Mouse (Mus musculus) gastrocnemius, adult 18-20 months (tissue): ENCODE measurements at regions not wholly inside any gene's neighbourhood (a gene's known extent, or its start where the extent isn't known, plus 50 kb on each side); places are given as distances from the start of the nearest gene placed in this dataset.

Source experiments
- DNase-seq: peaks from one replicate; pipeline ENCODE4 v3.0.0; 2021; ENCODE audit warnings: low spot score

DNA sequence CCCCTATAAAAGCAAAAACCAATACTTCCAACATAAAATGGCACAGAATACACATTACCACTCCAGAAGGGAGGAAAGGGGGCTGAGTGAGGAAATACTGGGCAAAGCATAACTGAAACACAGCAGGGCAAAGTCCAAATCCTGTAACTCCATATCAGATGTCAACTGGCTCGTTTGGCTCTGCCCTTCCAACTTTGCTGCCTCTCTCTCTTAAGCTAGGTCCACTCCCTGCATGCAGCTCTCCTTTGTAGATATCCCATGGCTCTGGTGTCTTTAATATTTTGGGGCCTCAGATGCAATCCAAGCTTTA lies 319.9 kb downstream of the H2al1j start:
- DNase-seq, result no peak

DNA sequence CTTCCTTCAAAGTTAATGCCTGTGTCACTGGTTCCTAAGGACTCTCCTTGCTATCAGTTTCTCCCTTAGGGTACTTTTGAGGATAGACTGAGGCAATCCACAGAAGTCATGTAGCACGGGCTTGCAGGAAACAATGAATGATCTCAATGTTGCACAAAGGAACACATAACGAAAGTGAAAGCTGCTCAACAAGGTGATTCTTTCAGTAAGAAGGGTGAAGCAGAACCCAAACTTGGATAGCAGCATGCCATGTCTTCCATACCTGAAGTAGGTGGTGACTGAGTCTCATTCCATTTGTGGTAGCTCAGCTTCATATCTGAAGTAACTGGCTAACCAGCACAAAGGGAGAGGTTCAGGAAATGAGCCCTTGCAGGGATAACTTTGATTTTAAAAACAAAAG lies 325.7 kb downstream of the H2al1j start:
- DNase-seq, result no peak

GRCm38 (mm10) chrX:11654976-11655375 lies 327.4 kb downstream of the H2al1j start:
- no peak for DNase-seq

- no peak for DNase-seq
These were observed 327.8 kb downstream of the H2al1j start for GRCm38 (mm10) chrX:11655466-11655865.

DNA sequence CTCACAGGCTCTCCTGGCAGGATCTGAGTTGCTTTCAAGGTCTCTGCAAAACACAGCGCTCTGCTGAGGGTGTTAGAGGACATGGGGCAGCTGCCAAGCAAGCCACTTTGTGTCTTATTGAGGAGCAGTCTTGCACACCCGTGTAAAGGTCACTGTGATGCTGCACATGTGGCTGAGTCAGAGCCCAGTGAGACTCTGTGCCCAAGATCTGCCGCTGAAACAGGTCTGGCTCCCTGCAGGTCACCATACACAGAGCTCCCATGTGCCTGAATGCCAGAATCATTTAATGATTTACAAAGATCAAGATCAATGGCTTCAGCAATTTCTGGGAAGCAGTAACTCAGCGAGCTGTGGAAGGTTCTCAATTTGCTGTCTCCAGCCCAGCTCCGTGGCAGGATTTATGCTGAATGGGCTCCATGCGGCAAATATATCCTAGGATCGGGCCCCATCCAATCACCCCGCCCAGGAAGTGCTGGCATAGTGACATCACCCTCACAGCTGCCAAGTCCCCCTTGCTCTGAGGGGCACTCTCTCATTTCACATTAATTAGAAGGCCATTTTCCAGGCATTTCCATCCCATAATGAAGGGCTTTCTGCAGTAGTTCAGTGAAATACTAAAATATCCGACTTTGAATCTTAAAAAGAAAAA lies 330.1 kb downstream of the H2al1j start:
- DNase-seq, result no peak

GRCm38 (mm10) chrX:11663187-11663829 lies 335.7 kb downstream of the H2al1j start:
- DNase-seq, result peak; percentile 66

- DNase-seq, result peak; percentile 51
These were observed 336.9 kb downstream of the H2al1j start for GRCm38 (mm10) chrX:11664330-11665061.

- no peak for DNase-seq
These were observed 337.7 kb downstream of the H2al1j start for GRCm38 (mm10) chrX:11665077-11665974.

GRCm38 (mm10) chrX:11666517-11666916 lies 338.9 kb downstream of the H2al1j start:
- DNase-seq, result no peak

GRCm38 (mm10) chrX:11671805-11672204 lies 344.2 kb downstream of the H2al1j start:
- no peak for DNase-seq

DNA sequence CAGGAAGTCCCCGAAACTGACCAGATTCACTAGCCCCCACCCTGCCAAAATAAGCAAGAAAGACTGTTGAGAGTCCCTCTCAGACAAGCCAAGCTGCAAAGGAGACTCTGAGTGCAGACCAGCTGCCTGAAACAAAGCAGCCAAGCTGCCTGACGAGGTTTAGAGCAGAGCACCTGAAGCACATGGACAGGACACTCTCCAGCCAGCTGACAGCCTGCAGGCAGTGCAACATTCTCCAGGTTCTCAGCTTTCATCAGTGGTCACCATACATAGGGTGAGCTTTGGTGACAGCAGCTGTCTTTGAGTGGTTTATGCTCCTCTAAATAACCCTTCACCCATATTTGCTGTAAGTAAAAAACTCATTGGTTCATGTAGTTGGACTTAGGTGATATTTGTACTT lies 350.5 kb downstream of the H2al1j start:
- no peak for DNase-seq

DNA sequence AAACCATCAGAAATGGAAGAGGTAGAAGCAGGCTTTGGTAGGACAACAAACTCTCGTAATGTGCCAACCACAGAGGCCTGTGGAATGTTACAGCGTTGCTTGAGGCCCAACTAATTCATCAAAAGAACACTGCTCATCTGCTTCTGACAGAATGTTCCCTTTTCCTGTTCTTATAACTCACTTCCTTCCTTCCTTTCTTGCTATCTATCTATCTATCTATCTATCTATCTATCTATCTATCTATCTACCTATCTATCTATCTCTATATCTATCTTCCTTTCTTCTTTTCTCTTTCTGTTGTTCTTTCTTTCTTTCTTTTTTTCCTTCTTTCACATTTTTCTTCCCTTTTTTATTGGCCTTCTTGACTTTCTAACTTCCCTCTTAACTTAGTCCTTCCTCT lies 353.7 kb downstream of the H2al1j start:
- no peak for DNase-seq

GRCm38 (mm10) chrX:11689989-11690405 lies 362.4 kb downstream of the H2al1j start:
- no peak for DNase-seq

- no peak for DNase-seq
These were observed 362.8 kb downstream of the H2al1j start for GRCm38 (mm10) chrX:11690446-11690845.

DNA sequence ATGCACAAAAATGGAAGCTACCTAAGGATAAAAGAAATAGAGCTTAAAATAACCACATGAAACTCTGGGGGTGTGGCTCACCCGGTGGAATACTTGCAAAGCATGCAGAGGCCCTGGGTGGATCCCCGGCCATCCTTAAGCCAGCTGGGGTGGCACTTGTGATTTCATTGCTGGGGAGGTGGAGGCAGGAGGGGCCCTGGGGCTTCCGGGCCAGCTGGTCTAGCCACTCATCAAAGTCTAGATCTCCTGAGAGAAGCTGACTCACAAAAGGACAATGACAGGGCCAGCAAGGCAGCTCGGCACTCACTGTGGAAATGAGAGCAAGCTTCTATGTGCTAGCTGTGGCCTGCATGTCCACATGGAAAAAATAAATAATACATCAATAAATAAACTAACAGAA lies 363.4 kb downstream of the H2al1j start:
- no peak for DNase-seq

- DNase-seq, result no peak
These were observed 368.9 kb downstream of the H2al1j start for GRCm38 (mm10) chrX:11696565-11696964.

- DNase-seq, result no peak
These were observed 373.5 kb downstream of the H2al1j start for GRCm38 (mm10) chrX:11701095-11701494.

DNA sequence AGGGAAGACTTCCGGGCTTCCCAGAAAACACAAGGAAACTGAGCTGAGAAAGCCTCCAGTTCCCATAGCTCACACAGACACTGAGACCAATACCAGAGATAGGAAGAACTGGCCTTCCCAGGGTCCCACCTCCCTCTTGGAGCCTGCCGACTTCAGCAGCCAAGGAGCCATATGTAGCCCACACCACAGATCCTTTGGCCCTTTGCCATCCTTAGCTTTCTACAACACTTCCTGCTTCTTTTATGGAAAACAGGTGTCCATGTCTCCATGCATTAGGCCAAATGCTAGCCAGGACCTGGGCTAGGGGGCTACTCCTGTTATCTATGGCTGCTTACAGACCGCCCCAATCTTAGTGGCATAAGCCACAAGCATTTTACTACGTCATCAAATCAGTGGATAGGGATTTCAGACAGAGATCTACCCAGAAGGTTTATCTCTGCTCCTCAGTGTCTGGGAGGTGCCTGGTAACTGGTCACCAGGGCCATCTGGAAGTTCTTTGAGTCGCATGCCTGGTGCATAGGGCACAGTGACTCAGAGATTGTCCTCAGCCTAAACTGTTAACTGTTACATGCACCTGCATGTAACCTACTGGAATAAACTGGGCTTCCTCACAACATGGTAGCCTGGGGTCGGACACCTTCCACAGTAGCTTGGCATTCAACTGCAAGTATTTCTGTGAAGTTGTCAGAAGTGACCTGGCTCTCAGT lies 378.4 kb downstream of the H2al1j start:
- no peak for DNase-seq

- no peak for DNase-seq
These were observed 379.7 kb downstream of the H2al1j start for GRCm38 (mm10) chrX:11707330-11707729.

DNA sequence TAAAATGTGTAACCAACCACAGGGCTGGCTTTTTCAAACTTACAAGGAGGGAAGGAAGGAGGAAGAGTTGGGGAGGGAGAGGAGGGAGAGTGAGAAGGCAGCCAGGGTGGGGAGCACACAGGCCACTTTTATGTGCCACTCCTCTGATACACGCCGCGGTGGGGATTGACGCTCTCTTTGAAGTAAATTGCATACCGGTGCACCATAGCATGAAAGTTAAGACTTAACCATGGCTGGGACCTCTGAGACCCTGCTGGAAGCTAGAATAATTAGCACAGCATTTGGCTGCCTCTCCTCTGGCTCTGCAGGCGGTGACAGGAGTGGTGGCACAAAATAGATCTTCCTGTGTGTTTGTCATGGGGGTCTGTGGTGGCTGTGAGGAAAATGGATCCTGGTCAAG lies 380.7 kb downstream of the H2al1j start:
- DNase-seq, result no peak

DNA sequence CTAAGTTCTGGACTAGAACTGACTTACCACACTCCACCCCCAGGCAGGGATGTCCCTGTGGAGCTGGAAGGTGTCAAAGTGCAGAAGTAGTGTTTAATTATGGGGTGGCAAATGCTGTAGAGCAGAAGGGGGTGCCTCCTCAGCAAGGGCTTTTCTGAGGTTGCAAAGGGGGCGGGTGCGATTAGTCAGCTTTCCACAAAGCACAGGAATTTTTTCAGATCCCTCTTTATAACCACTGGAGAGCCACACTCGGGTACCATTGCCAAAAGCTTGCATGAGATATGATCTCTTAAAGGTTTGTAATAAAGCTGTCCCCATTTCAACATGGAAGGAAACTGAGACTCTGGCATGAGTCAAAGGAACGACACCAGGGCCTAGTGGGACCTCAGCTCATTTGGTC lies 381.7 kb downstream of the H2al1j start:
- DNase-seq, result no peak
